Mouse (Mus musculus) A20 (cell line): Measurements from ENCODE around the gene Methig1.
"Not testable (repeated sequence)": the region's sequence is repeated elsewhere in the genome, so short reads cannot be mapped to it uniquely, and the experiment has no call there.

Source experiments
- DNase-seq: peaks from one replicate; pipeline ENCODE4 v3.0.0-alpha.2; 2011; ENCODE audit warnings: low read depth, low spot score

Gene Methig1

DNA sequence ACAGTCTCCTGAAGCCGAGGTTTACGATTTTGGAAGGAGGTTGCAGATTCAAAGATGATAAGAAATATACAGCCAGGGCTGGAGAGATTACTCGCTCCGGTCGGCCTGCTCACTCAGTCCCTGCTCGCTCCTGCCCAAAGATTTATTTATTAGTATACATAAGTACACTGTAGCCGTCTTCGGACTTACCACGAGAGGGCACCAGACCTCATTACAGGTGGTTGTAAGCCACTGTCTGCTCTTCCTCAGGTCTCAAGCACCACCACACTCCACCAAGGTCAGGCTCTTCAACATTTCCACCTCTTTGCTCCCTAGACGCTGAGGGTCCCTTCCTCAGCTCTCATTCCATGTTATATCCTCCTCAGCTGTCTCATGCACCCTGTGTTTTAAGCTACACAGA is 15.1 kb upstream of the Methig1 start:
- DNase-seq = peak; percentile 65

- not testable (repeated sequence) for DNase-seq
Observed at GRCm38 (mm10) chr15:100341314-100341980, 11.5 kb upstream of the Methig1 start.

- no peak for DNase-seq
Observed at GRCm38 (mm10) chr15:100345484-100345883, 7.5 kb upstream of the Methig1 start.

DNA sequence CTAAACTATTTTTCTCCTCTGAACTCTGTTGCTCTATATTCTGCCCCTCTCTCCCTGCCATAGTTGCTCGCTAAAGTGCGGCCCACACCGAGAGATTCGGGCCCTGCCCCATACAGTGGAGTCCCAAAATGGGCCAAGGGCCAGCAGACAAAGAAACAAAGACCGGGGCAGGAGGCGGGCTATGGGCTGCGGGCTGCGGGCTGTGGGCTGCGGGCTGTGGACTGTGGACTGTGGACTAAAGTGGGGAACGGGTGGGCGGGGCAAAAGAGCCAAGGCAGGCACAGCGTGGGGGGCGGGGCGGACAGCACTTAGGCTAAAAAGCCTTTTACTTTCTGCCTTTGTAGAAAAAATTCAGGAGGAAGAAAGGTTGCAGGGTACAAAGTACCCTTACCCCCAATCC is 6.2 kb upstream of the Methig1 start:
- DNase-seq = no peak

- no peak for DNase-seq
Observed at GRCm38 (mm10) chr15:100349496-100349895, 3.5 kb upstream of the Methig1 start.

DNA sequence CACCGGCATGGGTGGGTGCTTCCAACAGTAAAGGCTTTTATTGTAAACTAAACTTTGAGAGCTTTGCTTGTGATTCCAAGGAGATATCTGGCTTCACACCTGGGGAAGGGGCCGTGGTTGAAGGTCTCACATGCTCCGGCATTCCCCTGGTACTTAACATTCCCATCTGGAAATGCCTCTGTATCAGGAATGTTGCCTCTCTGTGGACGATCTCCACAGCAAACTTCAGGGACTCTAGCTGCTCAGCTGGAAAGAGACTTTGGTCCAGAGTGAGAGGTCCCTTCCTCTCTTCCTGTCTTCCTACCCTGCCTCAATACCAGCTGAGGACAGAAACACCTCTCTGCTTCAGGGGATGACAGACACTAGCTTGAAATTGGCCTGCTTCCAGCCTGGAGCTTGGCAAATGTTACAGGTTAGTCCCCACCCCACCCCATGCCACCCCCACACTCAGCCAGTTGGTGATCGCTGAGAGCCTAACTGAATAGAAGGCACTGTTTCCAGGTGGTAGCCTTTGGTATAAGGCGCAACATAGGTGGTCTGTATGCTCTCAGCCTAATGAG is 1.4 kb upstream of the Methig1 start:
- no peak for DNase-seq

- DNase-seq = not testable (repeated sequence)
Observed at GRCm38 (mm10) chr15:100353399-100353798, 450 bp downstream of the Methig1 start.

- DNase-seq = no peak
Observed at GRCm38 (mm10) chr15:100355876-100356275, 2.9 kb downstream of the Methig1 start.

DNA sequence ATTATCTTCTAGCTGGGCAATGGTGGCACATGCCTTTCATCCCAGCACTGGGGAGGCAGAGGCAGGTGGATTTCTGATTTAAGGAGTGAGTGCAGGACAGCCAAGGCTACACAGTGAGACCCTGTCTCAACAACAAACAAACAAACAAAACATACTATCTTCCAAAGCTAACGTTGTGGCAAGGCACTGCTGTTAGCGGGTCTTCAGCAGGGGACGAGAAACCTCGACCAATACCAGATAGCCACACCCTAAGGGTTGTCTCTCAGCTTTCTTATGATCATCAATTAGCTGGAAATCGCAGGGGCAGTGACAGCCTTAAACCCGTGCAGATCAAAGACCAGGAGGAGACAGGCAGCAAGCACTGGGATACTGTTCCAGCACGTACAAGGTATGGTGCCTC is 11.3 kb downstream of the Methig1 start, which contains the start of gene Higd1c:
Gene Higd1c, plus strand, starts transcription at position 301 of the 400 bp plus-strand sequence.
- no peak for DNase-seq

- DNase-seq = not testable (repeated sequence)
Observed at GRCm38 (mm10) chr15:100365967-100366366, 13.0 kb downstream of the Methig1 start.

GRCm38 (mm10) chr15:100367119-100367518 is 14.2 kb downstream of the Methig1 start:
- no peak for DNase-seq

GRCm38 (mm10) chr15:100375066-100375465 is 22.1 kb downstream of the Methig1 start:
- DNase-seq = peak; percentile 69

- not testable (repeated sequence) for DNase-seq
Observed at GRCm38 (mm10) chr15:100377847-100378505, 25.0 kb downstream of the Methig1 start.

GRCm38 (mm10) chr15:100379658-100380057 is 26.7 kb downstream of the Methig1 start:
- no peak for DNase-seq

GRCm38 (mm10) chr15:100380104-100380503 is 27.2 kb downstream of the Methig1 start:
- no peak for DNase-seq

DNA sequence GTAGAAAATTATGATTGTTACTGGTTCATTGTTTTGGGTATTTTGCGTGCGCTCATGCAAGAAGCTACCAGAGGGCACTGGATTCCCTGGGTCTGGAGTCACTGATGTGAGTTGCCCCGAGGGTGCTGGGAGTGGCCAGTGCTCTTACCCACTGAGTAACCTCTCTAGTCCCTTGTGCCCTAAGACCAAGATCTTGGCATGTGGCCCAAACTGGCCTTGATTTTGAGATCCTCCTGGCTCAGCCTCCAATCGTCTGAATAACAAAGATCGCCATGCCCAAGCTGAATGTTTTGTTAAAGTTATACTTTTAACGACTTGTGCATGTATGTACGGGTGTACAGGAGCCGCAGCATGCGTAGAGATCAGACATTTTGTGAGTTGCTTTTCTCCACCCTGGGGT is 32.8 kb downstream of the Methig1 start:
- DNase-seq = no peak

GRCm38 (mm10) chr15:100387544-100388223 is 34.7 kb downstream of the Methig1 start:
- no peak for DNase-seq

GRCm38 (mm10) chr15:100388224-100388835 is 35.4 kb downstream of the Methig1 start:
- peak; percentile 53 for DNase-seq

DNA sequence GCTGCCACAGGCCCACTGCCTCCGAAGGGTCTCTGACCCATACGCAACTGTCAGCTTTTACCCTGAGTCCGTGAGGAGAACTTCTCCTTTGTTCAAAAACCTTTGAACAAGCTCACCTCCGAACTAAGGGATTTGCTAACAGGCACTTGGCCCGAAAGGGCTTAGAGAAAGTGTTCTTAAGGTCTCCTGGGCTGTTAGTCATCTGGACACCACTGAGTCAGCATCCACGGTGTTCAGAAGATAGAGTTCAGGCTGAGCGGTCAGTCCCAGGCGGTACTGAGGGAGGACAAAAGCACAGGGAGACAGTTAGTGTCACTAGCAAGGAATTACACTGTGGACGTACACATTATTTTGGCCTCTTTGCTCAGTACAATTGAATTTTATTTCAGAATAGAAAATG is 35.9 kb downstream of the Methig1 start:
- DNase-seq = no peak

DNA sequence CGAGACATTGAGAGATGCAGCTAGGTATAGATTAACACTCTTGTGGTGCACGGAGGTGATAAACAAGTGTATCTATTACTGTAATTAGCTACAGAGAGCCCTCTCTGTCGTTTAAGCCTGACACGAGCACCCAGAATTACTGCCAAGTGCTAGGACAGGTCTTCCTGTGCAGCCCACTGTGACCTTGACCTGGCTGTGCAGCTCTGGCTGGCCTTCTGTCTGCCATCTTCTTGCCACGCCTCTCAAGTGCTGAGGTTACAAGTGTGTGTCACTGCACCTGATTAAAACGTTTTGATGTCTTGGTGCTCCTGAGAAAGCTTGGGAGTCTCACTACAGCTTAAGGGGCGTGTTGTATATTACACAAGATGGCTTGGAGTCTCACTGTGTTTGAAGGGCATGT is 38.1 kb downstream of the Methig1 start:
- DNase-seq = no peak

DNA sequence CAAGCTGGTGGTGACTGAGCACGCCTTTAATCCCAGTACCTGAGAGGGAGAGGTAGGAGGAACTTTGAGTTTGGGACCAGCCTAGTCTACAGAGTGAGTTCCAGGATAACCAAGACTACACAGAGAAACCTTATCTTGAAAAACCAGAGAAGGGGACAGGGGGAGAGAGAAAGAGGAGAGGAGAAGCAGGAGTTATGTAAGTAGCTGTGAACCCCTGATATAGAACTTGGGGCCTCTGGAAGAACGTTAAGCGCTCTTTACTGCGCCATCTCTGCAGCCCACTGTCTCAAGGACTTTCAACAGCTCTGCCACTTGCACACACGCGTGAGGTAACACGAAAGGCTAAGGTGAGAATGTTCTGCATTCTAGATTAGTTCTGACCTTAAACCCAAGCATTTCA is 38.6 kb downstream of the Methig1 start:
- no peak for DNase-seq

GRCm38 (mm10) chr15:100393016-100393415 is 40.1 kb downstream of the Methig1 start:
- DNase-seq = no peak
